Mouse (Mus musculus) thymus, adult 18-20 months (tissue): Measurements from ENCODE around the gene Nkx2-1.

Experiments
- DNase-seq, 2 experiments: peaks; one replicate each; pipeline ENCODE4 v3.0.0; 2022; ENCODE audit warnings: mixed read lengths in 2 of 2

Nkx2-1 gene

DNA sequence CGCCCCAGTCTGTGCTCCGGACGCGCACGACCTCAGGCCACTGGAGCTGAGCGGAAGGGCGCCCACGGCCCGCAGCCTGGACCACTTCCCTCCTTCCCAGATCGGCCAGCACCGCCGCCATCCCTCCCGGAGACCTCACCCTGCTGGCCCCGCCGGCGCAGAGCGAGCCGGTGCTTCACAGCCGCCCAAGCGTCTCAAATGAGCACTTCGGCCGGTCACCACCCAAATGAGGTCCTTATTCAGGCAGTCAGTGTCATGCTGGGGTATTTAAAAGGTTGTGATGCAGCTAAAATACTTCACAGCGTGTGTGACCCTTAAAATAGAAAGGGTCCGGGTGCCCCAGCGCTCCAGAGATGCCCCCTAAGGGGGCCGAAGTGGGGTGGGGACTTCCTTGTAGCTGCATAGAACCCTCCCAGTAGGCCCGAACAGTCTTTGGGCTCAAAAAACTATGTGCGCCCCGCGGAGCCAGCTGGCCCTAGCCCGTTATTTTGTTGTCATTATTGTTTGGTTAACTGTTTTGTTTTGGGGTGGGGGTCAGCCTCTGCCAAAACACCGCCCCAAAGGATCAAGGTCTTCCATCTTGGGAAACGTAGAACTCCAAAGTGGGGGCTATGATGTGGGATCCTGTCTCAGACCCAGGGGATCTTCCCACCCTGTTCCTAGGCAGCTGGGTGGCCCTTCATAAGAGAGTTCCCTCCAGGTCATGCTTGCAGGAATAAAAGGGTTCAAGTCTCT, 15.4 kb downstream of the Nkx2-1 start:
- DNase-seq: no peak

DNA sequence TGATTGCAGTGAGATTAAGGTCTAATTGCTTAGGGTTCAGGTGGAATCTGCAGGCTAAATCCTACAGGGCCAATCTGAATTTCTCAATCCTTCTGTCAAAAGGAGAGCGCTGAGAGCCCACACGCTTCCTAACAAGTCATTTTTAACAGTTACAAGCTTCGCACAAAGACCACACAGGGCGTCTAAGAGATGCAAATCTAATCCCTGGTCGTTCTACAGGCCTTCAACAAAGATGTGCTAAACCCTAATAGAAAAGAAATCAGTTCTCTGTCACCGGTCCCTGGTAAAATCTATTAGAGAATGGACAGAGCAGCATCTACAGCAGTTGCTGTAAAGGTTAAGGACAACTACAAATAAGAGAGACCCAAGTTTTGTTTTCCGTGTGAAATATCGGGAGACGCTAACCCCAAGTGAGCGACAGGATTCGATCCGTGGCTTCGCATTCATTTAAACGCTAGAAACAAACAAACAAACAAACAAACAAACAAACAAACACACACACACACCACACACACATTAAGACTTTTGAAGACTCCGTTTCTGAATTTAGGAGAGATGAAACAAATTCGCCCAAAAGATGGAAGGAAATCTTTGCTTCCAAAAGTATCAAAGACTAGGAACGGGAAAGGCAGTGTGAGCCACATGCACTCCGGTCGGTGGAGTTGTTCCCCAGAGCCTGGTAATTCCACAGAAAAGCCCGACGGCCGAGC, 16.2 kb downstream of the Nkx2-1 start:
- DNase-seq: no peak

- DNase-seq: no peak
Observed at GRCm38 (mm10) chr12:56519738-56520191, 16.9 kb downstream of the Nkx2-1 start.

- no peak for DNase-seq
Observed at GRCm38 (mm10) chr12:56519071-56519737, 17.5 kb downstream of the Nkx2-1 start.

DNA sequence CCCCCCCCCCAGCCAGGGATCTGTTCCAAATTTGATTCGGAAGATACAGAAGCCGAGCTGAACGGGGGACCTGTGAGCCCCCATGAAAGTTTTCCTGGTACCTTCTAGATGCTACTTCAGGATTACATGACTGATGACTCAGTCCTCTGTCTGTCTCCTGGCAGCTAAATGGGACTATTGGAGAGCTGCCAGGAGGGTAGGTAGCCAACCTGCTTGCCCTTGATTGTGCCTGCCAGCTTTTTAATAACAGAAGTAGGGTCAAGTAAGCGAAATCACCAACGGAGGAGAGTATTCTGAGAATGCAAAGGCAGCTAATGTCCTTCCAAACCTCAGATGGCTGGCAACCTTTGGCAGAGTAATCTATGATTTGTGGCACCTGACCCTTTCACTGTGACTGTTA, 18.5 kb downstream of the Nkx2-1 start:
- no peak for DNase-seq

GRCm38 (mm10) chr12:56514831-56515230, 21.9 kb downstream of the Nkx2-1 start:
- no peak for DNase-seq

- DNase-seq: no peak
Observed at GRCm38 (mm10) chr12:56508413-56508812, 28.3 kb downstream of the Nkx2-1 start.

- DNase-seq: no peak
Observed at GRCm38 (mm10) chr12:56487046-56487445, 49.7 kb downstream of the Nkx2-1 start.

DNA sequence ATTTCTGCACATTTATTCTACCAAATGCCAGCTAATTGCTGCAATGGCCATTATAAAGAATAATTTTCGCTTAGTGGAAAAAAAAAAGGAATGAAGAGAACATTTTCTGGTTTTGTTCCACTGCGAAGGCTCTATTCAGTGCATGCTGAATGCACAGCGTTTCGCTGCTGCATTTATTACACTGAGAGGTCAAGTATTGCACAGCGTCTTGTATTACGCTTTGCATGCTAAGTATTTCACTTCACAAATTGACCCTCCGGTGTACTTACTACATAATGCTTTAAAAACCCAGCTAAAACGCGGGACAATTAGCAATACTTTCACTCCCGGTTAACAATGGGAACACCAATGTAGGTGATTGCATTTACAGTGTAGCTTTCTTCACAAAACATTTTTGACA, 54.1 kb downstream of the Nkx2-1 start:
- no peak for DNase-seq
